Mouse (Mus musculus): Measurements from ENCODE around the gene Drc3. TPM values are rescaled to one million over a fixed set of nuclear protein-coding genes. Genes with fewer than 3 reads are reported as not detected.
A peak's percentile ranks its signal among the peaks of the same experiment; 100 is the strongest.

Gene Drc3
- polyA plus RNA-seq, 1 experiment: 7.1 TPM

DNA sequence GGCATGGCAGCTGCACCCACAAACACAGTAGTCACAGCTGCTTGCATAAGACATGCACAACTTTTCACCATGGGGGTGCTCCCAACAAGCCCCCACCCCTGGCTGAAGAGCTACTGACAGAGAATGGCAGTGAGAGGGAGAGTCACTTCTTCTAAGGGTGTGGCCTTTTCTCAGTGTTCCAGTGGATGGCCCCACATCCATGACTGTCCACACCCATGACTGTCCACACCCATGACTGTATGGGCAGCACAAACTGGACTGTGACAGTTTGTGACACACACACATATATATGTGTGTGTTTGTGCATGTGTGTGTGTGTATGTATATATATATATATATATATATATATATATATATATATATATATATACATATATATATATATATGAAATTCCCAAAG is 43.3 kb upstream of the Drc3 start:
- Histone ChIP-seq H3K27ac (ENCODE audit: insufficient read depth, low read length) (no peak overlapping the region), H3K27me3 (ENCODE audit: control insufficient read depth, insufficient read depth, low read length) (no peaks in the 10 kb centered on the region), H3K4me3 (replicated peaks; ENCODE audit: insufficient read depth, low read depth, low read length) (no peak overlapping the region), H3K4me1 (ENCODE audit: control insufficient read depth, insufficient read depth, low read length) (peaks cover 27% of the 10 kb centered on the region; the same call in 1 of the 2 replicates)
- TF ChIP-seq CTCF (IDR thresholded peaks at IDR 0.05; ENCODE audit: borderline replicate concordance, insufficient read depth, low read depth, low read length): no peak
- no peak for TF ChIP-seq POLR2A (IDR thresholded peaks at IDR 0.05; ENCODE audit: borderline replicate concordance, insufficient read depth, low read length)
- no peak for DNase-seq

DNA sequence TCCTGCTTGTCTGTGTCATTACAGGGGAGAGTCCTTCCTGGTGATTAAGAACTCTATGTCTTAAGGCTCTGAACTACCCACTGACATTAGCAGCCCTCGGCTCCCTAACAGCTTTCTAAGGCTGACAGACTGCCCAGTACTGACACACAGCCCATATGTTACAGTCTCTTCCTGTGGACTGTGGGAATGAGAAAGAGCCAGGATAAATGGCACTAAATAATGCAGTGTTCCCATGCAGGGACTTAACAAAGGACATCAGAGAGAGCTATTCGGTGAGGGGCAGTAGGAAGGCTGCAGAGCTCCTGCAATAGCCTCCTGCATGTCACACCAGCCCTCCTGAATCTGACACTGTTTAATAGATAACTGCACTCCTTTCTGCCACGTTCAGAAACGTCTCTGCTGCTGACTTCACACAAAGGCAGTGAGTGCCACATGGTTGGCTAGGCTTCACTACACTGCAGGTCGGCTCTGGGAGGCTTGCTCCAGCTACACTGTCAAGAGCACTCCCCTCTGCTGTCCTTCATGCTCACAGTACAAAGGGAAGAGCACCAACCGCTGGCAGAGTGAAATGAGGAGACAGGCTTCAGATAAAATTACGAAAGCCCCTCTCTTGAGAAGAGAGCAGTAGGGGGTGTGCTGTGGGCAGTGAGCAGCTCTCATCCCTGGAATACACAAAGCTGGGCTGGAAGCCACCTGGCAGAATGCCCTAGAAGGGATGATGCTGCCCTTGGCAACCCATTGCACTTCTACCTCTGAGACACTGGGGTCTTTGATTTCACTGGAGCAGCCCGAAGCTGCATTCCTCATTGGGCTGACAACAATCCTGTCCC is 41.9 kb upstream of the Drc3 start:
- peak overlapping the region; percentile 85 for H3K27ac ChIP-seq (ENCODE audit: insufficient read depth, low read length)
- no peaks in the 10 kb centered on the region for H3K27me3 ChIP-seq (ENCODE audit: control insufficient read depth, insufficient read depth, low read length)
- TF ChIP-seq CTCF (IDR thresholded peaks at IDR 0.05; ENCODE audit: borderline replicate concordance, insufficient read depth, low read depth, low read length) (no peak), POLR2A (IDR thresholded peaks at IDR 0.05; ENCODE audit: borderline replicate concordance, insufficient read depth, low read length) (no peak)
- WGBS: 1% methylated on average over 8 of the region's 8 CpGs
- peaks cover 31% of the 10 kb centered on the region for H3K4me1 ChIP-seq (ENCODE audit: control insufficient read depth, insufficient read depth, low read length)
- DNase-seq: peak; percentile 88
- peak overlapping the region; percentile 7 for H3K4me3 ChIP-seq (replicated peaks; ENCODE audit: insufficient read depth, low read depth, low read length)

DNA sequence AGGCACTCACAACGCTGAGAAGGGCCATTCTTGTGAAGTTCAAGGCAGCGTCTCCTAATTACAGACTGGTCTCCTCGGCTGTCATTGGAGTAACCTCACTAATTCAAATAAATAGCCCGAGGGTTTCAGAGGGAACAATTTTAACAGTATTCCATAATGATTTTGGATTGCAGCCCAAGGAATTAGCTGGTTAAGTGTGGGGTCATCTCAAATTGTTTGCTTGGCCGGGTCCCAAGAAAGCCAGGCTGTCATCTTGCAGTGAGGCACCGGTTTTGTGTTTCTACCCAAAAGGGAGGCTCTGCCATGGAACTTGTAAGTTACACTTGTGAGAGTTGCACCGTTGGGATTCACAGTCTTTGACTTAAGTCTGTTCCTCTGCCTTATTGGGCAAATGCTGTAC is 36.9 kb upstream of the Drc3 start:
- Histone ChIP-seq H3K4me3 (replicated peaks; ENCODE audit: insufficient read depth, low read depth, low read length) (no peak overlapping the region), H3K4me1 (ENCODE audit: control insufficient read depth, insufficient read depth, low read length) (peaks cover 54% of the 10 kb centered on the region), H3K27ac (ENCODE audit: insufficient read depth, low read length) (peak overlapping the region; percentile 12; the same call in 1 of the 2 replicates), H3K27me3 (ENCODE audit: control insufficient read depth, insufficient read depth, low read length) (no peaks in the 10 kb centered on the region)
- 37% methylated on average over 7 of the region's 7 CpGs for WGBS
- no peak for TF ChIP-seq POLR2A (IDR thresholded peaks at IDR 0.05; ENCODE audit: borderline replicate concordance, insufficient read depth, low read length)
- no peak for TF ChIP-seq CTCF (IDR thresholded peaks at IDR 0.05; ENCODE audit: borderline replicate concordance, insufficient read depth, low read depth, low read length)
- peak; percentile 45 to 62 for DNase-seq

DNA sequence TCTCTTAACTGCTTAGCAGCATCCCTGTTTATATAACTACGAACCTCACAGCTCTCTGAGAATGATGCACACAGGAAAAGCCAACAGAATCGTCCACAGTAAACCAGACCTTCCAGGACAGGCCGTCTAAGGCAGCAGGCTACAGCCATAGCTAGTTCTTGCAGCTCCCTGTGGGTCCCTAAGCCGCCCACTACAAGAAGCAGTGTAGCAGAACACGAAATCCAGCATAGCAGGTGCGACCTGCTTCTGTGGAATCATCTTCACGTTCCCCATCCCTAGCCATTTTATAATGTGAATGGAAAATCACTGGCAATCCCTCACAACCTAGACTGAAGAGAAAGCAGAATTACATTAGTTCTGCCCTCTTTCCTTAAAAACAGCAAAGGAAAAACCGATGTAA is 36.2 kb upstream of the Drc3 start:
- WGBS: 43% methylated on average over 8 of the region's 8 CpGs

DNA sequence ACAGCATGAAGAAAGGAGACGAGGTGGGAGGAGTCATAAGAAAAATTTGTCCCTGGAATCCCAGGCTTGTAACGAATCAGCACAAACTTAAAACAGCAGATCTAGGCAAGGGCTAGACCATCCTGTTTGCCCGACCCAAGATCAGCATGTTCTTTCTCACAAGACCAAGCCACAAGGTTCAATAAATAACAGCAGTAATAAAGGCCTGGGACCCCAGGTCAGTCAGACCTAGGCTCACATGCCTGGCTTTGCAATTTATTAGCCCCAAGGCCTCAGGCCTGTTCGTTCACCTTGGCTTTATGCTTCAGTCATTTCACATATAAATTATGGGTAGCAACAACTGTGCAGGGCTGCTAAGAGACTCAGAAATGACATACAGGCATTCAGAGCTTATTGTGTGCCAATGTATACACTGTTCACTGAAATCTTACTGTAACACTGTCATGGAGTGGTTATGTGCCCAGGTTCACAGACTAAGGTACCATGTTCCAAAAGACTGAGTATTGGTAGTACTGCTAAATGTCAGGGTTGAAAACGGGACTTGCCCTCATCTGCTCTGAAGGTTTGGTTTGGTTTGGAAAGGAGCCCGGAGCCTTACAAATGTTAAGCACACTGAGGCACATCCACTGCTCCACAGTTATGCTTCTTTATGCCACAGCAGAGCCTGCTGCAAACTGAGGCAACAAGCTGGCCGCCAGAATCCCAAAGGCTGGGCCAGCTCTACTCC is 35.6 kb upstream of the Drc3 start:
- H3K27me3 ChIP-seq (ENCODE audit: control insufficient read depth, insufficient read depth, low read length): no peaks in the 10 kb centered on the region
- no peak for TF ChIP-seq CTCF (IDR thresholded peaks at IDR 0.05; ENCODE audit: borderline replicate concordance, insufficient read depth, low read depth, low read length)
- no peak for TF ChIP-seq POLR2A (IDR thresholded peaks at IDR 0.05; ENCODE audit: borderline replicate concordance, insufficient read depth, low read length)
- no peak for DNase-seq
- peaks cover 43% of the 10 kb centered on the region for H3K4me1 ChIP-seq (ENCODE audit: control insufficient read depth, insufficient read depth, low read length)
- WGBS: 83% methylated on average over 7 of the region's 7 CpGs
- H3K27ac ChIP-seq (ENCODE audit: insufficient read depth, low read length): no peak overlapping the region
- H3K4me3 ChIP-seq (replicated peaks; ENCODE audit: insufficient read depth, low read depth, low read length): no peak overlapping the region

More for the DNA sequence above, 36.2 kb upstream of the Drc3 start:
- peak in 1 of 2 experiments; percentile 30 for DNase-seq
- H3K27ac ChIP-seq (ENCODE audit: insufficient read depth, low read length): peak overlapping the region; percentile 12; the same call in 1 of the 2 replicates
- no peak overlapping the region for H3K4me3 ChIP-seq (replicated peaks; ENCODE audit: insufficient read depth, low read depth, low read length)
- no peaks in the 10 kb centered on the region for H3K27me3 ChIP-seq (ENCODE audit: control insufficient read depth, insufficient read depth, low read length)
- TF ChIP-seq POLR2A (IDR thresholded peaks at IDR 0.05; ENCODE audit: borderline replicate concordance, insufficient read depth, low read length): no peak
- TF ChIP-seq CTCF (IDR thresholded peaks at IDR 0.05; ENCODE audit: borderline replicate concordance, insufficient read depth, low read depth, low read length): no peak
- H3K4me1 ChIP-seq (ENCODE audit: control insufficient read depth, insufficient read depth, low read length): peaks cover 48% of the 10 kb centered on the region

DNA sequence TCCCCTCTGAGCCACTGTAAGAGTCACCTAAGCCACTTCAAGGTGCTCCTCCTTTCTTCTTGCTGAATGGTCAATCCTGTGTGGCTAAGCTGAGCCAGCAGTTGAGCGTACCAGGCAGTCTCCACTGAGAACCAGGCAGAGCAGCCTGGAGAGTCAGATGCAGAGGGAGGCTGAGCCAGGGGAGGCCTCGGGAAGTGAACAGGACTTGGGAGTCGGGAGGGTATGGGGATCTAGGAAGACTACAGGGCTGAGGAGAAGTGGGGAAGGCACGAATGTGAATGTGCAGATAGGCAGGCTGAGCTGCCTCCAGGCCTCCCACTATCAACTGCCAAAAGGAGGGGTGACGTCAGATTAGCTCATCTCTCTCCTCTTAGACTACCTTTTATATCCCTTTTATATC is 34.4 kb upstream of the Drc3 start:
- DNase-seq: peak; percentile 36 to 37
- TF ChIP-seq CTCF (IDR thresholded peaks at IDR 0.05; ENCODE audit: borderline replicate concordance, insufficient read depth, low read depth, low read length) (no peak), POLR2A (IDR thresholded peaks at IDR 0.05; ENCODE audit: borderline replicate concordance, insufficient read depth, low read length) (no peak)
- no peak overlapping the region for H3K4me3 ChIP-seq (replicated peaks; ENCODE audit: insufficient read depth, low read depth, low read length)
- H3K27ac ChIP-seq (ENCODE audit: insufficient read depth, low read length): 0 out of 2 replicates have a peak overlapping the region, but pooled peaks have one; percentile 1
- peaks cover 41% of the 10 kb centered on the region for H3K4me1 ChIP-seq (ENCODE audit: control insufficient read depth, insufficient read depth, low read length)
- WGBS: 38% methylated on average over 5 of the region's 5 CpGs
- no peaks in the 10 kb centered on the region for H3K27me3 ChIP-seq (ENCODE audit: control insufficient read depth, insufficient read depth, low read length)

DNA sequence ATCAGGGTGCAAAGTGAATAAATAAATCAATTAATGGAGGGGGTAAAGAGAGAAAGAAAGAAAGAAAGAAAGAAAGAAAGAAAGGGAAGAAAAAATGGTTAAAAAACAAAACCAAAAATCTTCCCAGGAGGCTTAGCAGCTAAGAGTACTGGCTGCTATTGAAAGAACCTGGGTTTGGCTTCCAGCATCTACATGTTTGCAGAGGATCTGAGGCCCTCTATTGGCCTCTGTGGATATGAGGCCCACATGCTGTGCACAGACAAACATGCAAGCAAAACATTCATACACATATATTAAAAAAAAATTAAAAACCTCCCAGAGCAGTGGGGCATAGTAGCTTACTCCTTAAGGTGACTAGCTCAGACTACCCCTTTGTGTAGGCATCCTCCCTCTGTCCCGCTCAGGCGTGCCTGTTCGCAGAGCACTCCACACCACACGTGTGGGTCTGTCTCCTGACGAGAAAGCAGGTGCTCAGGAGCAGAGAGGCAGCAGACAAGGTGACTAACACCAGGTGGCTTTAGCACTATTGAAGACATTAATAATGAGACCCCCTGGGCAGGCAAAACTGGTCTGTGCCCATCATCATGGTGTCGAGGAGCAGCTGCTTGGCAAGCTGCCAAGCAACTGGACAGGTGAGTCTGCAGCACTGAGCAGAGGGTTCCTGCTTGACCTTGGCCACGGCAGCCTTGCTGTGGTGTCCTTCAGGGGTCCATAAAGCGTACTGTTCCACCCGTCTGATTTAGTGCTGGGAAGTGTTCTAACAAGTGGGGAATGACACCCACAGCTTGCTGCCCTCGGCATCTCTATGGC is 33.7 kb upstream of the Drc3 start:
- WGBS: 54% methylated on average over 10 of the region's 10 CpGs
- peak; percentile 33 to 37 for DNase-seq
- peak; percentile 10; the same call in 1 of the 2 replicates for TF ChIP-seq CTCF (IDR thresholded peaks at IDR 0.05; ENCODE audit: borderline replicate concordance, insufficient read depth, low read depth, low read length)
- no peak for TF ChIP-seq POLR2A (IDR thresholded peaks at IDR 0.05; ENCODE audit: borderline replicate concordance, insufficient read depth, low read length)
- Histone ChIP-seq H3K27ac (ENCODE audit: insufficient read depth, low read length) (0 out of 2 replicates have a peak overlapping the region, but pooled peaks have one; percentile 1), H3K27me3 (ENCODE audit: control insufficient read depth, insufficient read depth, low read length) (no peaks in the 10 kb centered on the region), H3K4me3 (replicated peaks; ENCODE audit: insufficient read depth, low read depth, low read length) (no peak overlapping the region), H3K4me1 (ENCODE audit: control insufficient read depth, insufficient read depth, low read length) (peaks cover 41% of the 10 kb centered on the region)
